ENCODE assay signal across 7 mouse cellular contexts in the genomic region with DNA sequence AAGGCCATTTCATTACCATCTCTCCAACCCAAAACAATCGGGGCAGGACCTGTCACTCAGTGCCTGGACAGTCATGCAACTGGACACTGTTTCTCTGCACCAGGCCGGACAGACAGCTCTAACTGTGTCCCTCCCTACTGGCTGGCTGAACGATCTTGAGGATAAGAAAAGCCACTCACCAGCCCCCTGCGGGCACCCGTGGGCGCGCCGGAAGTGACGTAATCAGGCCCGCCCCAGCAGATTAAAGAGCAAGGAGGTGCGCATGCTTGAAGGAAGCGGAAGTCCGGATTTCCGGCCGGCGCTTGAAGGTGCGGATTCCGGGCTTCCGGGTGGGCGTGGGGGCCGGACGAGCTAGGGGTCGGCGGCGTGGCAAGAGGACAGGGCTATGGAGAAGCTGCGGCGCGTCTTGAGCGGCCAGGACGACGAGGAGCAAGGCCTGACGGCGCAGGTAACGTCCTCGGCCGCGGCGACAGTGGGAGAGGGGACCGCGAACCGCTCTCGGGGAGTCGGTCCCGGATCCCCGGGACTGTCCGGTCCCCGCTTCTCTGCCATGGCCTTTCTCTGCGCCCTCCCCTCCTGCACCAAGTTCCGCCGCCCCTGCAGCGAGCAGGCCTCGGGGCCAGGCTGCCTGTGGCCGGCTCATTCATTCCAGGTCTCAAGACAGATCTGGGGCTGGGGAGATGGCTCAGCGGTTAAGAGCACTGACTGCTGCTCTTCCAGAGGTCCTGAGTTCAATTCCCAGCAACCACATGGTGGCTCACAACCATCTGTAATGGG. TPM values are rescaled to one million over a fixed set of nuclear protein-coding genes. Genes with fewer than 3 reads are reported as not detected.
DNase-seq lines count a peak whose midpoint lies in the region; ATAC-seq lines count a peak whose summit lies in the region.

Gene Sft2d1 (plus strand): TSS at position 265 of the 777 bp plus-strand sequence.

- intact Hi-C loops in left cerebral cortex, postnatal 36 days (cut with DNase I): loop anchor here (10.0 kb wide), 1 partner anchor 46 kb away; no protein-coding TSS in a partner anchor

- H3K4me1 ChIP-seq in intestine, embryonic 16.5 days (ENCODE audit: control insufficient read depth, insufficient read depth, low read length): peaks cover 18% of the 10 kb centered on the region
- peaks cover 11% of the 10 kb centered on the region for H3K4me1 ChIP-seq in midbrain, embryonic 11.5 days (ENCODE audit: control insufficient read depth, insufficient read depth, low read length)

- H3K4me3 ChIP-seq in intestine, embryonic 16.5 days (ENCODE audit: low read length): peak within 1 kb of the TSS; percentile 67
- peak within 1 kb of the TSS; percentile 80 for H3K4me3 ChIP-seq in midbrain, embryonic 11.5 days (ENCODE audit: low read depth, low read length)

- peak within 1 kb of the TSS; percentile 68 for H3K4me2 ChIP-seq in intestine, embryonic 16.5 days (ENCODE audit: low read depth, low read length)
- H3K4me2 ChIP-seq in midbrain, embryonic 11.5 days: peak within 1 kb of the TSS; percentile 69

- no peaks in the 10 kb centered on the region for H3K27me3 ChIP-seq in intestine, embryonic 16.5 days (replicated peaks; ENCODE audit: control insufficient read depth, insufficient read depth, low read length)
- no peaks in the 10 kb centered on the region for H3K27me3 ChIP-seq in midbrain, embryonic 11.5 days (ENCODE audit: control insufficient read depth, insufficient read depth, low read length)

- no peaks in the 10 kb centered on the region for H3K9me3 ChIP-seq in intestine, embryonic 16.5 days (ENCODE audit: control insufficient read depth, low read length)
- no peaks in the 10 kb centered on the region for H3K9me3 ChIP-seq in midbrain, embryonic 11.5 days (ENCODE audit: control insufficient read depth, low read length)

- no peaks in the 10 kb centered on the region for H3K36me3 ChIP-seq in intestine, embryonic 16.5 days (ENCODE audit: control insufficient read depth, insufficient read depth, low read length)
- no peaks in the 10 kb centered on the region for H3K36me3 ChIP-seq in midbrain, embryonic 11.5 days (ENCODE audit: control insufficient read depth, insufficient read depth, low read length)

- peak; percentile 96 for ATAC-seq in intestine, embryonic 16.5 days
- peak; percentile 99 for ATAC-seq in midbrain, embryonic 11.5 days (ENCODE audit: low FRiP score)

- peak; percentile 98 for DNase-seq in adrenal gland, adult 2 months
- DNase-seq in embryo, embryonic 11.5 days (ENCODE audit: low read depth, low spot score): peak; percentile 91
- peak; percentile 88 to 95 for DNase-seq in gastrocnemius, postnatal 4 days (ENCODE audit: low spot score in 2 of 2)
- peak; percentile 98 for DNase-seq in left cerebral cortex, postnatal 36 days (ENCODE audit: low spot score in 2 of 2)
- peak; percentile 100 for DNase-seq in midbrain, embryonic 11.5 days (ENCODE audit: low spot score, missing footprints)
- peak; percentile 95 for DNase-seq in skeletal muscle tissue, adult 2 months (ENCODE audit: low read depth, low spot score)

- peak within 1 kb of the TSS; percentile 75 for H3K9ac ChIP-seq in intestine, embryonic 16.5 days (ENCODE audit: low read depth, low read length)
- H3K9ac ChIP-seq in midbrain, embryonic 11.5 days (ENCODE audit: low read length): peak within 1 kb of the TSS; percentile 72

- WGBS in intestine, embryonic 16.5 days: under 1% methylated on average over 54 of the region's 54 CpGs
- WGBS in midbrain, embryonic 11.5 days: under 1% methylated on average over 47 of the region's 54 CpGs

- H3K27ac ChIP-seq in intestine, embryonic 16.5 days (ENCODE audit: low read length): peak within 1 kb of the TSS; percentile 55
- H3K27ac ChIP-seq in midbrain, embryonic 11.5 days (ENCODE audit: low read depth, low read length): peak within 1 kb of the TSS; percentile 62

RNA-seq across cellular contexts. Expression of gene Sft2d1, which starts in this region (rescaled TPM):
- total RNA-seq in adrenal gland, adult 2 months (2021): 10 to 100 TPM; 32.8 to 39.7 TPM
- polyA plus RNA-seq in adrenal gland, adult 2 months (2012; rRNA removed): 108 and 123 TPM in 2 replicates
- 10 to 100 TPM; 25.0 to 29.1 TPM for total RNA-seq in gastrocnemius, postnatal 4 days (2021)
- polyA plus RNA-seq in intestine, embryonic 16.5 days (2015; fragmentation: Nextera tagmentation; extraction: Ambion mirVana): 91.7 and 92.5 TPM in 2 replicates
- total RNA-seq in left cerebral cortex, postnatal 36 days (2021): 10 to 100 TPM; 48.0 to 71.2 TPM
- polyA plus RNA-seq in midbrain, embryonic 11.5 days (2014; fragmentation: Nextera tagmentation; extraction: Ambion mirVana): 67.8 and 68.2 TPM in 2 replicates

Comparison
In these comparisons a context has a peak if more than half of its experiments do, and no peak if none do; other contexts are left out.
1. Peak in every context shown above with its lines: DNase-seq, ATAC-seq, H3K4me3 ChIP-seq and H3K27ac ChIP-seq.